Mouse (Mus musculus): Measurements from ENCODE around the gene Kcnb1. TPM values are rescaled to one million over a fixed set of nuclear protein-coding genes. Genes with fewer than 3 reads are reported as not detected.
A peak's percentile ranks its signal among the peaks of the same experiment; 100 is the strongest.

The Kcnb1 gene
- 1.1 and 1.4 TPM in 2 replicates for polyA plus RNA-seq (2011; ENCODE audit: insufficient read depth, insufficient read length, low read depth, missing spikeins)

DNA sequence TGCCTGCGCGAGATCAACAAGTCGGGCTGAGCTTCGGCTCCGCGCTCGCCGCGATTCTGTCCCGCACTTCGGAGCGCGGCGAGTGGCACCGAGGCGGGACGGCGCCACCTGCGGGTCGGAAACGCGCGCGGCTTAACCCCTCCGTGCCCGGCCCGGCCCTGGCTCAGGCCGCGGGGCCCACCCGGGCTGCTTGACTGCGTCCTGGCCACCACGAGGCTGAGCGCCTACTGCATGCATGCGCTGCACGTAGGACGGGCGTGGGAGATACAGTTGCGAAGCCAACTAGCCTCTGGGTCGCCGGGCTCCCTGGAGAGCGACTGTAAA, at the start of gene Kcnb1:
Gene Kcnb1, minus strand, starts transcription at position 80 of the 324 bp plus-strand sequence.
- Histone ChIP-seq H3K4me3 (ENCODE audit: low read depth, low read length) (peak within 1 kb of the TSS; percentile 47), H3K27ac (ENCODE audit: insufficient read depth, low read length) (no peak within 1 kb of the TSS), H3K9ac (ENCODE audit: low read depth, poor library complexity, severe bottlenecking) (peak within 1 kb of the TSS; percentile 43), H3K4me1 (ENCODE audit: control insufficient read depth, insufficient read depth, low read length) (peaks cover 3% of the 10 kb centered on the region), H3K9me3 (replicated peaks; ENCODE audit: control insufficient read depth, insufficient read depth, low read length, poor library complexity, severe bottlenecking) (no peaks in the 10 kb centered on the region), H3K27me3 (ENCODE audit: control insufficient read depth, insufficient read depth, low read length, poor library complexity, severe bottlenecking) (no peaks in the 10 kb centered on the region), H3K36me3 (ENCODE audit: control insufficient read depth, insufficient read depth, low read length, poor library complexity, severe bottlenecking) (no peaks in the 10 kb centered on the region)
- no peak for TF ChIP-seq EP300 (IDR thresholded peaks at IDR 0.05; ENCODE audit: insufficient read depth, low read depth, low read length)
- peak; percentile 26 for TF ChIP-seq CTCF (IDR thresholded peaks at IDR 0.05; ENCODE audit: low read depth, low read length)

DNA sequence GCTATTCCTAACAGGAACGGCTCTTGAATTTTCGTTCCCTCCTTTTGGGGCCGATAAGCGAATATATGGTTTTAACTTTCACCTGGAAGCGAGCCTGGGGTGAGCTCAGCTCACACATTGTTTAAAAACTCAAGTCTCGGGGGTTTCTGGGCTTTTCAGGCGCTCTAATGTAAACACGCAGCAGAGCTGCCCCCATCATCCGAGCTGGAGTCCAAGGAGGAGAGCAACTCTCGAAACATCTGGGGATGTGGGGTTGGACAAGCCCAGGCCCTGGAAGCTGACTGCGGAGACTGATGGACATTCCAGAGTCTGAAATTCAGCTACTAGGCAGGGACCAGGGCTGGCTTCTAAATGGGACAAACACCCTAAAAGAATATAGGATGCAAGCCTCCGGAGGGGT, 49.3 kb upstream of the Kcnb1 start:
- Histone ChIP-seq H3K4me1 (ENCODE audit: control insufficient read depth, insufficient read depth, low read length) (peaks cover 2% of the 10 kb centered on the region), H3K27me3 (ENCODE audit: control insufficient read depth, insufficient read depth, low read length, poor library complexity, severe bottlenecking) (no peaks in the 10 kb centered on the region), H3K36me3 (ENCODE audit: control insufficient read depth, insufficient read depth, low read length, poor library complexity, severe bottlenecking) (no peaks in the 10 kb centered on the region), H3K9me3 (replicated peaks; ENCODE audit: control insufficient read depth, insufficient read depth, low read length, poor library complexity, severe bottlenecking) (no peaks in the 10 kb centered on the region), H3K4me3 (ENCODE audit: low read depth, low read length) (no peak overlapping the region), H3K27ac (ENCODE audit: insufficient read depth, low read length) (no peak overlapping the region), H3K9ac (ENCODE audit: low read depth, poor library complexity, severe bottlenecking) (no peak overlapping the region)
- no peak for TF ChIP-seq EP300 (IDR thresholded peaks at IDR 0.05; ENCODE audit: insufficient read depth, low read depth, low read length)
- no peak for TF ChIP-seq CTCF (IDR thresholded peaks at IDR 0.05; ENCODE audit: low read depth, low read length)

DNA sequence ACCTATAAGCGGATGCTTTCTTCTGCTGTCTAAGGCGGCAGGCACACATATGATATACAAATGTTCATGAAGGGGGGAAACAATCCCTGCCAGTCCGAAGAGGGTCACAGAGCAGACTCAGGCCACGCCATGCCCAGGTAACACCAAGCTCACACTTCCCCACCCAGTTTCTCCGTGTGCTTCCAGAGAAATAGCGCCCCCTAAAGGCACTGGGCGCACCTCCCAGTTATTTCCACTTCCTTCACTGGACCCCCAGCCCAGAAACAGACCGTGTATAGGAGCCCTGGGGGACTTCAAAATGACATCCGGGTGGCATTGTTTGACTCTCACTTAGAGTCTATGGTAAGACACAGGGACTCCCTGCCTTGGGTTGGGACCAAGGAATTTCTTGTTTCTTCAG, 47.3 kb upstream of the Kcnb1 start:
- Histone ChIP-seq H3K4me3 (ENCODE audit: low read depth, low read length) (no peak overlapping the region), H3K36me3 (ENCODE audit: control insufficient read depth, insufficient read depth, low read length, poor library complexity, severe bottlenecking) (no peaks in the 10 kb centered on the region), H3K9ac (ENCODE audit: low read depth, poor library complexity, severe bottlenecking) (no peak overlapping the region), H3K27ac (ENCODE audit: insufficient read depth, low read length) (no peak overlapping the region), H3K27me3 (ENCODE audit: control insufficient read depth, insufficient read depth, low read length, poor library complexity, severe bottlenecking) (no peaks in the 10 kb centered on the region), H3K9me3 (replicated peaks; ENCODE audit: control insufficient read depth, insufficient read depth, low read length, poor library complexity, severe bottlenecking) (no peaks in the 10 kb centered on the region), H3K4me1 (ENCODE audit: control insufficient read depth, insufficient read depth, low read length) (peaks cover 2% of the 10 kb centered on the region)
- TF ChIP-seq CTCF (IDR thresholded peaks at IDR 0.05; ENCODE audit: low read depth, low read length) (peak; percentile 69), POLR2A (IDR thresholded peaks at IDR 0.05; ENCODE audit: insufficient read depth, low read length) (no peak)

DNA sequence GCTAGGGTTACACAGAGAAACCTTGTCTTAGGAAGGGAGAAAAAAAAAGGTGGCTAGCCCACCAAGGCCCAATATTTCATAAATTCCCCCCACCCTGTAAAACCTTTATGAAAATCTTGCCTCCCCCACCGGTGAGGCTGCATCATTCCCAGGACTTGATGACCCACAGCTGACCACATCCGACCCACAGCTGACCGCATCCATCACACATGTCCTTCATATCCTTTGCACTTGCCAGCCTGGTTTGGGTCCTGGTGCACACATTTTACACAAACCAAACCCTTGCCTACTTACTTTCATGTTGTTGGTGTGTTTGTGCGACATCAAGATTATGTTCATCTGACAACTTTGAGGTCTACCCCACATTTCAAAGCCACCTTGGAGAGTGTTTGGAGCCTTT, 46.2 kb upstream of the Kcnb1 start:
- H3K9ac ChIP-seq (ENCODE audit: low read depth, poor library complexity, severe bottlenecking) = no peak overlapping the region
- H3K4me3 ChIP-seq (ENCODE audit: low read depth, low read length) = no peak overlapping the region
- no peaks in the 10 kb centered on the region for H3K36me3 ChIP-seq (ENCODE audit: control insufficient read depth, insufficient read depth, low read length, poor library complexity, severe bottlenecking)
- H3K9me3 ChIP-seq (replicated peaks; ENCODE audit: control insufficient read depth, insufficient read depth, low read length, poor library complexity, severe bottlenecking) = no peaks in the 10 kb centered on the region
- H3K27ac ChIP-seq (ENCODE audit: insufficient read depth, low read length) = no peak overlapping the region
- H3K27me3 ChIP-seq (ENCODE audit: control insufficient read depth, insufficient read depth, low read length, poor library complexity, severe bottlenecking) = no peaks in the 10 kb centered on the region
- H3K4me1 ChIP-seq (ENCODE audit: control insufficient read depth, insufficient read depth, low read length) = peaks cover 4% of the 10 kb centered on the region
- no peak for TF ChIP-seq CTCF (IDR thresholded peaks at IDR 0.05; ENCODE audit: low read depth, low read length)
- TF ChIP-seq EP300 (IDR thresholded peaks at IDR 0.05; ENCODE audit: insufficient read depth, low read depth, low read length) = no peak
- TF ChIP-seq POLR2A (IDR thresholded peaks at IDR 0.05; ENCODE audit: insufficient read depth, low read length) = no peak

DNA sequence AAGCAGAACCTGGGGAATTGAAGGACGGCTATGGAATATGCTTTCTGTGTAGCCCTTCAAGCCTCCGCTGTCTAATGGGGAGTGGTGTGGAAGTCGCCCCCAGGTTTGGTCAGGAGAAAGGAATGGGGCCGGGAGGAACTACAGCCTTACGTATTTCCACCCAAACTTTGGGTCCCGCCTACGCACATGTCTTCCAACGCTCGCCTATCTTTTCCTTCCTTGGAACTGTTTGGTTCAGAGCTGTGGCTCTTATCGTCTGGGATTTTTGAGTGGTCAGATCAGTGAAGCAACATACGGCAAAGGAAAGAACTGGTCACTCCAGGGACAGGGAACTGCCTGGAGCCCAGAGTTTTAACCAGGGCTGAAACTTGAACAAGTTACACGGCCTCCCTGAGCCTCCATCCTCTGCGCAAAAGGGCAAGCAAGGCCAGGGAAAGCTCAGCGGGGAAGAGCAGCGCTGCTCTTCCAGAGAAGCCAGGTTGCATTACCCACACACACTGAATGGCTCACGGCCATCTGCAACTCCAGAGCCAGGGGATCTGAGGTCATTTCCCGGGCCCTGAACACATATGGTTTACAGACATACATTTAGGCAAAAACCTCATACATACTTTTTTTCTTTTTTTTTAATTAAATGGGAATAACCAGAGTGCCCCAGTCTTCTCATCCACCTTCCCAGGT, 45.5 kb upstream of the Kcnb1 start:
- Histone ChIP-seq H3K4me3 (ENCODE audit: low read depth, low read length) (peak overlapping the region; percentile 6; the same call in 1 of the 2 replicates), H3K4me1 (ENCODE audit: control insufficient read depth, insufficient read depth, low read length) (peaks cover 7% of the 10 kb centered on the region), H3K9ac (ENCODE audit: low read depth, poor library complexity, severe bottlenecking) (peak overlapping the region; percentile 29), H3K36me3 (ENCODE audit: control insufficient read depth, insufficient read depth, low read length, poor library complexity, severe bottlenecking) (no peaks in the 10 kb centered on the region), H3K9me3 (replicated peaks; ENCODE audit: control insufficient read depth, insufficient read depth, low read length, poor library complexity, severe bottlenecking) (no peaks in the 10 kb centered on the region), H3K27me3 (ENCODE audit: control insufficient read depth, insufficient read depth, low read length, poor library complexity, severe bottlenecking) (no peaks in the 10 kb centered on the region), H3K27ac (ENCODE audit: insufficient read depth, low read length) (no peak overlapping the region)
- TF ChIP-seq POLR2A (IDR thresholded peaks at IDR 0.05; ENCODE audit: insufficient read depth, low read length) = no peak
- no peak for TF ChIP-seq EP300 (IDR thresholded peaks at IDR 0.05; ENCODE audit: insufficient read depth, low read depth, low read length)
- TF ChIP-seq CTCF (IDR thresholded peaks at IDR 0.05; ENCODE audit: low read depth, low read length) = no peak

DNA sequence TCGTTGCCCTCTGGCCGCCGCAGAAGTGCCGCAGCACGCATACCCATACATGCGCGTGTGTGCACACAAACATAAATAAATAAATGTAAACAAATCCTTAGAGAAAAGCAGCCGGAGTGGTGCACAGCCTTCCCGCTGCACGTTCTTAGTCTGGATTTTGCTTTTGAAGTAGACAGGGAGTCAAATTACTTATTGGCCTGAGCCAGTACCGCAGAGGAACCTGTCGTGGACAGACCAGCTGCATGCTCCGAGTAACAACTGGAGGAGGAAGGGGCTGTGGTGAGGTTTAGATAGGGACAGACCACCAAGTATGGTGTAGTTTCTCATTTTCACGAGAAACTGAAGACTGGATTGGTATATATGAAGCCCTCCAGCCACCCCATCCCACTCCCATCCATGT, 43.8 kb upstream of the Kcnb1 start:
- Histone ChIP-seq H3K27ac (ENCODE audit: insufficient read depth, low read length) (no peak overlapping the region), H3K4me3 (ENCODE audit: low read depth, low read length) (peak overlapping the region; percentile 17; the same call in 1 of the 2 replicates), H3K4me1 (ENCODE audit: control insufficient read depth, insufficient read depth, low read length) (peaks cover 7% of the 10 kb centered on the region), H3K9me3 (replicated peaks; ENCODE audit: control insufficient read depth, insufficient read depth, low read length, poor library complexity, severe bottlenecking) (no peaks in the 10 kb centered on the region), H3K27me3 (ENCODE audit: control insufficient read depth, insufficient read depth, low read length, poor library complexity, severe bottlenecking) (no peaks in the 10 kb centered on the region), H3K36me3 (ENCODE audit: control insufficient read depth, insufficient read depth, low read length, poor library complexity, severe bottlenecking) (no peaks in the 10 kb centered on the region), H3K9ac (ENCODE audit: low read depth, poor library complexity, severe bottlenecking) (no peak overlapping the region)
- TF ChIP-seq CTCF (IDR thresholded peaks at IDR 0.05; ENCODE audit: low read depth, low read length) (no peak), EP300 (IDR thresholded peaks at IDR 0.05; ENCODE audit: insufficient read depth, low read depth, low read length) (no peak), POLR2A (IDR thresholded peaks at IDR 0.05; ENCODE audit: insufficient read depth, low read length) (no peak)

Data from ES-Bruce4 (cell line).